Mouse (Mus musculus): Measurements from ENCODE around the gene Gm42674. TPM values are rescaled to one million over a fixed set of nuclear protein-coding genes. Genes with fewer than 3 reads are reported as not detected.
A peak's percentile ranks its signal among the peaks of the same experiment; 100 is the strongest.

Gene Gm42674
- polyA plus RNA-seq, 1 experiment from 2014 or later, result not detected

- Histone ChIP-seq H3K36me3 (ENCODE audit: control insufficient read depth, insufficient read depth) (no peaks in the 10 kb centered on the region), H3K9me3 (ENCODE audit: control insufficient read depth, low read length) (no peaks in the 10 kb centered on the region), H3K4me3 (replicated peaks; ENCODE audit: low read length) (no peak overlapping the region), H3K27me3 (replicated peaks; ENCODE audit: control insufficient read depth, insufficient read depth, low read length) (no peaks in the 10 kb centered on the region), H3K9ac (replicated peaks; ENCODE audit: low read depth, low read length) (no peak overlapping the region), H3K4me1 (replicated peaks; ENCODE audit: control insufficient read depth, insufficient read depth, low read length) (no peaks in the 10 kb centered on the region), H3K4me2 (ENCODE audit: low read length) (no peak overlapping the region), H3K27ac (ENCODE audit: low read length) (no peak overlapping the region)
- WGBS, result 79% methylated on average over 1 of the region's 1 CpGs
- ATAC-seq, result no peak
Observed at GRCm38 (mm10) chr3:90594466-90594865, 7.2 kb upstream of the Gm42674 start.

GRCm38 (mm10) chr3:90595556-90595955 is 6.1 kb upstream of the Gm42674 start:
- Histone ChIP-seq H3K4me1 (replicated peaks; ENCODE audit: control insufficient read depth, insufficient read depth, low read length) (no peaks in the 10 kb centered on the region), H3K9ac (replicated peaks; ENCODE audit: low read depth, low read length) (no peak overlapping the region)
- WGBS, result 82% methylated on average over 5 of the region's 5 CpGs

DNA sequence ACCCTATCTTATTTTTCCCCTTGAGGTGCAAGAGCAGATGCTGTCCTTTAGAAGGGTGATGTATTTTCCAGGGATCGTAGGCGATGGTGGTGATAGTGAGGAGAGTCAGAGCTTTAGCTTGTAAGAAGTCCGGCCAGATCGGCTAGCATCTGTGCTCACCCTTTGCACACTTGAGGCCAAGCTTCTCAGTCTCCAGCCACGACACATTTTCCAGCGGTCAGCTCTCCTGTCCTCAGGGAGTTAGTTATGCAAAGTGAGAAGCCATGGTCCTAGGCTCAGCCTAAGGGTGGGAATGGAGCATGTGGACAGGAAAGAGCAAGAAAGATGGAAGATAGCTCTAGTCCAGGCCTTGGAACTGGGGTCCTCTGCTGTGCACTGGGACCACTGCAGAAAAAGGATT is 4.9 kb upstream of the Gm42674 start:
- Histone ChIP-seq H3K36me3 (ENCODE audit: control insufficient read depth, insufficient read depth) (no peaks in the 10 kb centered on the region), H3K4me2 (ENCODE audit: low read length) (no peak overlapping the region), H3K4me3 (replicated peaks; ENCODE audit: low read length) (no peak overlapping the region), H3K27me3 (replicated peaks; ENCODE audit: control insufficient read depth, insufficient read depth, low read length) (no peaks in the 10 kb centered on the region), H3K4me1 (replicated peaks; ENCODE audit: control insufficient read depth, insufficient read depth, low read length) (no peaks in the 10 kb centered on the region), H3K9me3 (ENCODE audit: control insufficient read depth, low read length) (no peaks in the 10 kb centered on the region), H3K27ac (ENCODE audit: low read length) (no peak overlapping the region), H3K9ac (replicated peaks; ENCODE audit: low read depth, low read length) (no peak overlapping the region)
- 93% methylated on average over 6 of the region's 6 CpGs for WGBS
- no peak for ATAC-seq

More at GRCm38 (mm10) chr3:90595556-90595955, 6.1 kb upstream of the Gm42674 start:
- Histone ChIP-seq H3K27ac (ENCODE audit: low read length) (no peak overlapping the region), H3K9me3 (ENCODE audit: control insufficient read depth, low read length) (no peaks in the 10 kb centered on the region), H3K4me2 (ENCODE audit: low read length) (no peak overlapping the region), H3K27me3 (replicated peaks; ENCODE audit: control insufficient read depth, insufficient read depth, low read length) (no peaks in the 10 kb centered on the region), H3K36me3 (ENCODE audit: control insufficient read depth, insufficient read depth) (no peaks in the 10 kb centered on the region), H3K4me3 (replicated peaks; ENCODE audit: low read length) (no peak overlapping the region)
- ATAC-seq, result no peak

DNA sequence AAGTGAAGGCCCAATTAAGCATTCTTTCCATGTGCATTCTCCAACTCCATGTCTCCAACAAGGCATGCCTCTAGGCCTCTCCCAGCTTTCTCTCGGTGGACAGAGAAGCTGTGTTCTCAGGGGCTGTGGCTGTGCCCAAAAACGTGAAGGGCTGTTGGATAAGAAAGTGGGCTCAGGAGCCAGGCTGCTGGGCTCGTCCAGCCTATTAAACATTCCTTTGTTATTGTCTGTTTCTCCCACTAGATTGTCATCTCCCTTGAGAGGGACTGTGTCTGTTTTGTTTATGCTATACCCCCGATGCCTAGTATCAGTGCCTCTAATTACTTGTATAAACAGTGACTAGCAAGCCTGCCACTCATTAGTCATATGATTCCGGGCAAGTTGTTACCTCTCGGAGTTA is 4.0 kb upstream of the Gm42674 start:
- Histone ChIP-seq H3K4me3 (replicated peaks; ENCODE audit: low read length) (no peak overlapping the region), H3K4me1 (replicated peaks; ENCODE audit: control insufficient read depth, insufficient read depth, low read length) (no peaks in the 10 kb centered on the region), H3K9ac (replicated peaks; ENCODE audit: low read depth, low read length) (no peak overlapping the region), H3K4me2 (ENCODE audit: low read length) (no peak overlapping the region), H3K36me3 (ENCODE audit: control insufficient read depth, insufficient read depth) (no peaks in the 10 kb centered on the region), H3K27ac (ENCODE audit: low read length) (no peak overlapping the region), H3K9me3 (ENCODE audit: control insufficient read depth, low read length) (no peaks in the 10 kb centered on the region), H3K27me3 (replicated peaks; ENCODE audit: control insufficient read depth, insufficient read depth, low read length) (no peaks in the 10 kb centered on the region)
- 39% methylated on average over 6 of the region's 6 CpGs for WGBS
- ATAC-seq, result no peak

- ATAC-seq, result no peak
- WGBS, result 84% methylated on average over 4 of the region's 4 CpGs
Observed at GRCm38 (mm10) chr3:90598212-90598611, 3.5 kb upstream of the Gm42674 start.

GRCm38 (mm10) chr3:90599401-90599800 is 2.3 kb upstream of the Gm42674 start:
- Histone ChIP-seq H3K36me3 (ENCODE audit: control insufficient read depth, insufficient read depth) (no peaks in the 10 kb centered on the region), H3K9me3 (ENCODE audit: control insufficient read depth, low read length) (no peaks in the 10 kb centered on the region), H3K27me3 (replicated peaks; ENCODE audit: control insufficient read depth, insufficient read depth, low read length) (no peaks in the 10 kb centered on the region), H3K9ac (replicated peaks; ENCODE audit: low read depth, low read length) (no peak overlapping the region), H3K4me2 (ENCODE audit: low read length) (no peak overlapping the region), H3K4me3 (replicated peaks; ENCODE audit: low read length) (no peak overlapping the region), H3K4me1 (replicated peaks; ENCODE audit: control insufficient read depth, insufficient read depth, low read length) (peaks cover 8% of the 10 kb centered on the region), H3K27ac (ENCODE audit: low read length) (no peak overlapping the region)
- ATAC-seq, result no peak
- 75% methylated on average over 3 of the region's 3 CpGs for WGBS

More at GRCm38 (mm10) chr3:90598212-90598611, 3.5 kb upstream of the Gm42674 start:
- Histone ChIP-seq H3K4me2 (ENCODE audit: low read length) (no peak overlapping the region), H3K9me3 (ENCODE audit: control insufficient read depth, low read length) (no peaks in the 10 kb centered on the region), H3K27ac (ENCODE audit: low read length) (no peak overlapping the region), H3K4me3 (replicated peaks; ENCODE audit: low read length) (no peak overlapping the region), H3K36me3 (ENCODE audit: control insufficient read depth, insufficient read depth) (no peaks in the 10 kb centered on the region), H3K27me3 (replicated peaks; ENCODE audit: control insufficient read depth, insufficient read depth, low read length) (no peaks in the 10 kb centered on the region), H3K4me1 (replicated peaks; ENCODE audit: control insufficient read depth, insufficient read depth, low read length) (no peaks in the 10 kb centered on the region), H3K9ac (replicated peaks; ENCODE audit: low read depth, low read length) (no peak overlapping the region)

GRCm38 (mm10) chr3:90600036-90600435 is 1.7 kb upstream of the Gm42674 start:
- H3K4me2 ChIP-seq (ENCODE audit: low read length), result no peak overlapping the region
- WGBS, result 93% methylated on average over 6 of the region's 6 CpGs
- H3K4me1 ChIP-seq (replicated peaks; ENCODE audit: control insufficient read depth, insufficient read depth, low read length), result peaks cover 13% of the 10 kb centered on the region
- no peaks in the 10 kb centered on the region for H3K36me3 ChIP-seq (ENCODE audit: control insufficient read depth, insufficient read depth)
- H3K27me3 ChIP-seq (replicated peaks; ENCODE audit: control insufficient read depth, insufficient read depth, low read length), result no peaks in the 10 kb centered on the region
- no peak overlapping the region for H3K9ac ChIP-seq (replicated peaks; ENCODE audit: low read depth, low read length)
- H3K27ac ChIP-seq (ENCODE audit: low read length), result no peak overlapping the region
- no peak overlapping the region for H3K4me3 ChIP-seq (replicated peaks; ENCODE audit: low read length)
- no peak for ATAC-seq
- H3K9me3 ChIP-seq (ENCODE audit: control insufficient read depth, low read length), result no peaks in the 10 kb centered on the region

GRCm38 (mm10) chr3:90600458-90601195 is 1.1 kb upstream of the Gm42674 start:
- Histone ChIP-seq H3K9ac (replicated peaks; ENCODE audit: low read depth, low read length) (no peak overlapping the region), H3K36me3 (ENCODE audit: control insufficient read depth, insufficient read depth) (no peaks in the 10 kb centered on the region), H3K4me2 (ENCODE audit: low read length) (no peak overlapping the region), H3K4me1 (replicated peaks; ENCODE audit: control insufficient read depth, insufficient read depth, low read length) (peaks cover 13% of the 10 kb centered on the region), H3K27ac (ENCODE audit: low read length) (no peak overlapping the region), H3K4me3 (replicated peaks; ENCODE audit: low read length) (no peak overlapping the region), H3K9me3 (ENCODE audit: control insufficient read depth, low read length) (no peaks in the 10 kb centered on the region), H3K27me3 (replicated peaks; ENCODE audit: control insufficient read depth, insufficient read depth, low read length) (no peaks in the 10 kb centered on the region)
- no peak for ATAC-seq
- WGBS, result 77% methylated on average over 8 of the region's 8 CpGs

GRCm38 (mm10) chr3:90603623-90604022 is 1.9 kb downstream of the Gm42674 start, which contains the start of gene S100a4:
TSS of gene S100a4 (plus strand) at chr3:90603771.
- Histone ChIP-seq H3K4me1 (replicated peaks; ENCODE audit: control insufficient read depth, insufficient read depth, low read length) (peaks cover 13% of the 10 kb centered on the region), H3K36me3 (ENCODE audit: control insufficient read depth, insufficient read depth) (no peaks in the 10 kb centered on the region), H3K9me3 (ENCODE audit: control insufficient read depth, low read length) (no peaks in the 10 kb centered on the region), H3K4me2 (ENCODE audit: low read length) (no peak within 1 kb of the TSS), H3K4me3 (replicated peaks; ENCODE audit: low read length) (no peak within 1 kb of the TSS), H3K27ac (ENCODE audit: low read length) (peak within 1 kb of the TSS; percentile 34), H3K9ac (replicated peaks; ENCODE audit: low read depth, low read length) (no peak within 1 kb of the TSS), H3K27me3 (replicated peaks; ENCODE audit: control insufficient read depth, insufficient read depth, low read length) (no peaks in the 10 kb centered on the region)
- no peak for ATAC-seq
- 64% methylated on average over 3 of the region's 3 CpGs for whole genome bisulfite sequencing
